Mouse (Mus musculus) embryonic facial prominence, embryonic 15.5 days (tissue): Measurements from ENCODE around the gene Pdzrn4. TPM values are rescaled to one million over a fixed set of nuclear protein-coding genes. Genes with fewer than 3 reads are reported as not detected.

ENCODE experiments used
- ATAC-seq: fragments of 200-750 bp; cut with Nextera tagmentation; 2 replicates; pipeline ENCODE4 v1.8.0; 2017; ENCODE audit warnings: low read depth, moderate TSS enrichment; ENCODE audit not compliant: insufficient number of reproducible peaks, low FRiP score, low TSS enrichment
- H3K27ac ChIP-seq: fragments of 300-500 bp; sonication (generic); replicated peaks from 2 replicates; pipeline ENCODE4 v1.5.1; 2015; ENCODE audit warnings: mild to moderate bottlenecking, inconsistent platforms
- H3K27me3 ChIP-seq: fragments of 300-500 bp; sonication (generic); 2 replicates; pipeline ENCODE4 v1.6.1; 2015; ENCODE audit warnings: inconsistent platforms
- H3K36me3 ChIP-seq: fragments of 300-500 bp; sonication (generic); 2 replicates; pipeline ENCODE4 v1.6.1; 2015; ENCODE audit warnings: mild to moderate bottlenecking, inconsistent platforms
- H3K4me1 ChIP-seq: fragments of 300-500 bp; sonication (generic); 2 replicates; pipeline ENCODE4 v1.6.1; 2015; ENCODE audit warnings: inconsistent platforms
- H3K4me2 ChIP-seq: fragments of 300-500 bp; sonication (generic); replicated peaks from 2 replicates; pipeline ENCODE4 v1.6.1; 2015; ENCODE audit warnings: mild to moderate bottlenecking, inconsistent platforms
- H3K4me3 ChIP-seq: fragments of 300-500 bp; sonication (generic); replicated peaks from 2 replicates; pipeline ENCODE4 v1.5.1; 2015; ENCODE audit warnings: mild to moderate bottlenecking, inconsistent platforms
- H3K9ac ChIP-seq: fragments of 300-500 bp; sonication (generic); 2 replicates; pipeline ENCODE4 v1.6.1; 2015; ENCODE audit warnings: inconsistent platforms
- H3K9me3 ChIP-seq: fragments of 300-500 bp; sonication (generic); replicated peaks from 2 replicates; pipeline ENCODE4 v1.6.1; 2016; ENCODE audit warnings: inconsistent platforms
- WGBS: fragments of 180-500 bp; shearing (Covaris S2); methylation state at CpG from one replicate; pipeline ENCODE4 v1.1.7; 2015; 5-methylcytosine and 5-hydroxymethylcytosine counted together
- polyA plus RNA-seq: library from polyadenylated mRNA; unstranded; fragments of >200 nt; fragmentation: Nextera tagmentation; extraction: Ambion mirVana; gene quantifications from 2 replicates; pipeline ENCODE4 v1.2.1, GENCODE M21; 2015

The Pdzrn4 gene
- polyA plus RNA-seq, 1 experiment from 2014 or later: 3.2 TPM

GRCm38 (mm10) chr15:92597011-92597780 lies 200.5 kb downstream of the Pdzrn4 start:
- Histone ChIP-seq H3K9ac (no peak overlapping the region), H3K4me2 (peak overlapping the region; percentile 62), H3K4me3 (peak overlapping the region; percentile 37), H3K27ac (no peak overlapping the region), H3K36me3 (no peaks in the 10 kb centered on the region), H3K27me3 (peaks cover 4% of the 10 kb centered on the region; the same call in 1 of the 2 replicates), H3K4me1 (peaks cover 18% of the 10 kb centered on the region), H3K9me3 (no peaks in the 10 kb centered on the region)
- no peak; the same call in 1 of the 2 replicates for ATAC-seq
- 1% methylated on average over 20 of the region's 20 CpGs for WGBS

- no peak for ATAC-seq
- no peak overlapping the region for H3K9ac ChIP-seq
- WGBS: 1% methylated on average over 18 of the region's 18 CpGs
- H3K36me3 ChIP-seq: no peaks in the 10 kb centered on the region
- peaks cover 4% of the 10 kb centered on the region; the same call in 1 of the 2 replicates for H3K27me3 ChIP-seq
- H3K4me3 ChIP-seq: peak overlapping the region; percentile 25
- peak overlapping the region; percentile 50 for H3K4me2 ChIP-seq
- no peaks in the 10 kb centered on the region for H3K9me3 ChIP-seq
- H3K27ac ChIP-seq: no peak overlapping the region
- H3K4me1 ChIP-seq: peaks cover 18% of the 10 kb centered on the region
Observed at GRCm38 (mm10) chr15:92598380-92599295, 202.0 kb downstream of the Pdzrn4 start.

- no peak overlapping the region for H3K27ac ChIP-seq
- H3K4me2 ChIP-seq: peak overlapping the region; percentile 50
- H3K27me3 ChIP-seq: peaks cover 4% of the 10 kb centered on the region; the same call in 1 of the 2 replicates
- H3K9me3 ChIP-seq: no peaks in the 10 kb centered on the region
- H3K36me3 ChIP-seq: no peaks in the 10 kb centered on the region
- peaks cover 18% of the 10 kb centered on the region for H3K4me1 ChIP-seq
- no peak overlapping the region for H3K9ac ChIP-seq
- no peak for ATAC-seq
- peak overlapping the region; percentile 25; the same call in 1 of the 2 replicates for H3K4me3 ChIP-seq
- 9% methylated on average over 7 of the region's 7 CpGs for WGBS
Observed at GRCm38 (mm10) chr15:92599381-92599780, 202.7 kb downstream of the Pdzrn4 start.

- 86% methylated on average over 3 of the region's 3 CpGs for WGBS
- no peak overlapping the region for H3K4me3 ChIP-seq
- no peak overlapping the region for H3K27ac ChIP-seq
- H3K36me3 ChIP-seq: no peaks in the 10 kb centered on the region
- no peaks in the 10 kb centered on the region for H3K4me1 ChIP-seq
- H3K4me2 ChIP-seq: no peak overlapping the region
- no peak overlapping the region for H3K9ac ChIP-seq
- no peaks in the 10 kb centered on the region for H3K9me3 ChIP-seq
- no peak for ATAC-seq
- no peaks in the 10 kb centered on the region for H3K27me3 ChIP-seq
Observed at GRCm38 (mm10) chr15:92610866-92611265, 214.2 kb downstream of the Pdzrn4 start.

- H3K36me3 ChIP-seq: no peaks in the 10 kb centered on the region
- no peaks in the 10 kb centered on the region for H3K9me3 ChIP-seq
- no peak overlapping the region for H3K9ac ChIP-seq
- H3K4me3 ChIP-seq: no peak overlapping the region
- H3K4me1 ChIP-seq: no peaks in the 10 kb centered on the region
- 91% methylated on average over 1 of the region's 1 CpGs for WGBS
- H3K4me2 ChIP-seq: no peak overlapping the region
- no peak overlapping the region for H3K27ac ChIP-seq
- ATAC-seq: no peak
- H3K27me3 ChIP-seq: no peaks in the 10 kb centered on the region
Observed at GRCm38 (mm10) chr15:92612386-92612785, 215.7 kb downstream of the Pdzrn4 start.

- no peak overlapping the region for H3K4me2 ChIP-seq
- H3K27ac ChIP-seq: no peak overlapping the region
- no peaks in the 10 kb centered on the region for H3K27me3 ChIP-seq
- H3K9ac ChIP-seq: no peak overlapping the region
- no peaks in the 10 kb centered on the region for H3K4me1 ChIP-seq
- no peaks in the 10 kb centered on the region for H3K9me3 ChIP-seq
- WGBS: 78% methylated on average over 3 of the region's 3 CpGs
- no peak overlapping the region for H3K4me3 ChIP-seq
- H3K36me3 ChIP-seq: no peaks in the 10 kb centered on the region
- ATAC-seq: no peak
Observed at GRCm38 (mm10) chr15:92613228-92613627, 216.5 kb downstream of the Pdzrn4 start.

- H3K4me3 ChIP-seq: no peak overlapping the region
- H3K9me3 ChIP-seq: no peaks in the 10 kb centered on the region
- no peak overlapping the region for H3K4me2 ChIP-seq
- ATAC-seq: no peak
- WGBS: 36% methylated on average over 9 of the region's 9 CpGs
- no peaks in the 10 kb centered on the region for H3K36me3 ChIP-seq
- 0 out of 2 replicates have a peak overlapping the region, but pooled peaks have one; percentile 34 for H3K27ac ChIP-seq
- no peak overlapping the region for H3K9ac ChIP-seq
- 0 out of 2 replicates have a peak, but pooled peaks cover 11% of the 10 kb centered on the region for H3K4me1 ChIP-seq
- H3K27me3 ChIP-seq: no peaks in the 10 kb centered on the region
Observed at GRCm38 (mm10) chr15:92621731-92622234, 225.1 kb downstream of the Pdzrn4 start.

GRCm38 (mm10) chr15:92622323-92622722 lies 225.6 kb downstream of the Pdzrn4 start:
- Histone ChIP-seq H3K27ac (0 out of 2 replicates have a peak overlapping the region, but pooled peaks have one; percentile 34), H3K4me1 (0 out of 2 replicates have a peak, but pooled peaks cover 11% of the 10 kb centered on the region), H3K4me3 (no peak overlapping the region), H3K4me2 (no peak overlapping the region), H3K9ac (no peak overlapping the region), H3K36me3 (no peaks in the 10 kb centered on the region), H3K9me3 (no peaks in the 10 kb centered on the region), H3K27me3 (no peaks in the 10 kb centered on the region)
- whole genome bisulfite sequencing: 50% methylated on average over 5 of the region's 5 CpGs
- no peak for ATAC-seq

- H3K4me3 ChIP-seq: no peak overlapping the region
- H3K27me3 ChIP-seq: no peaks in the 10 kb centered on the region
- H3K9ac ChIP-seq: no peak overlapping the region
- no peaks in the 10 kb centered on the region for H3K4me1 ChIP-seq
- 49% methylated on average over 2 of the region's 2 CpGs for WGBS
- H3K9me3 ChIP-seq: no peaks in the 10 kb centered on the region
- no peak overlapping the region for H3K4me2 ChIP-seq
- H3K36me3 ChIP-seq: no peaks in the 10 kb centered on the region
- H3K27ac ChIP-seq: no peak overlapping the region
- no peak for ATAC-seq
Observed at GRCm38 (mm10) chr15:92629172-92629571, 232.5 kb downstream of the Pdzrn4 start.

- H3K4me3 ChIP-seq: no peak overlapping the region
- H3K9ac ChIP-seq: no peak overlapping the region
- ATAC-seq: no peak
- H3K9me3 ChIP-seq: no peaks in the 10 kb centered on the region
- no peaks in the 10 kb centered on the region for H3K27me3 ChIP-seq
- H3K27ac ChIP-seq: no peak overlapping the region
- 88% methylated on average over 14 of the region's 14 CpGs for WGBS
- no peaks in the 10 kb centered on the region for H3K36me3 ChIP-seq
- H3K4me1 ChIP-seq: no peaks in the 10 kb centered on the region
- no peak overlapping the region for H3K4me2 ChIP-seq
Observed at GRCm38 (mm10) chr15:92634044-92634610, 237.4 kb downstream of the Pdzrn4 start.
